Mouse (Mus musculus) retina, postnatal 7 days (tissue): Measurements from ENCODE around the gene Tdg.

ENCODE experiments used
- DNase-seq: peaks from one replicate; pipeline ENCODE4 v3.0.0-alpha.2; 2012; ENCODE audit warnings: low read depth, low spot score

Tdg gene

DNA sequence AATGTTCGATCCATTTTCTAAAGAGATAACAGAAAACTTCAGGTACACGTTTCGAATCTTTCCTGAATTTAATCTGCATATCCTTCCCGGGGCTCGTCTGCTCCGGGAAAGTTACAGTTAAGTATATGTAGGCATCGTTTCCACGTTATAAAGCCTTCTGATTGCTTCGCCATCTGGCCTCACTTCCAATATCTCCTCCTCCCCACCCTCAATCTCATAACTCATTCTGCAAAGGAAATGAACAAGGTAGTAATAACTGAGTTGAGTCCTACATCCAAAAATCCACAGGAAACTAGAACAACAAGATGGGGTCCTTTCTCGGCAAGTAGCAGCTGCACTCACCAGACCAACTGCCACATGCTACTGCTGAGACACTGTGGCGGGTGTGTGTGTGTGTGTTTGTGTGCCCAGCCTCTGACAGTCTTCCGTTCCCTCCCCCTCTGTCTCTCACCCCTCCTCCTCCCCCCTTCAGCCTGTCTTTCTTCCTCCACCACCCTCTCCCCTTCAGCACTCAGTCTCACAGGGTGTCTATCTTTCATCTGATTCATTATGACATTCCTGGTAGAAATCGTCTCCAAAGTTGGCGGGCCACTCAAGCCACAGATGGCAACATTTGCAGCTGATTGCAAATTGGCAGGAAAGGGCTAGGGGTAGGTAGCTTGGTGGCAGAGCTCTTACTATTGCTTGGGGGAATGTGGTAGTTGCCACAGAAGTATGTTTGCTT, 32.8 kb downstream of the Tdg start:
- no peak for DNase-seq

DNA sequence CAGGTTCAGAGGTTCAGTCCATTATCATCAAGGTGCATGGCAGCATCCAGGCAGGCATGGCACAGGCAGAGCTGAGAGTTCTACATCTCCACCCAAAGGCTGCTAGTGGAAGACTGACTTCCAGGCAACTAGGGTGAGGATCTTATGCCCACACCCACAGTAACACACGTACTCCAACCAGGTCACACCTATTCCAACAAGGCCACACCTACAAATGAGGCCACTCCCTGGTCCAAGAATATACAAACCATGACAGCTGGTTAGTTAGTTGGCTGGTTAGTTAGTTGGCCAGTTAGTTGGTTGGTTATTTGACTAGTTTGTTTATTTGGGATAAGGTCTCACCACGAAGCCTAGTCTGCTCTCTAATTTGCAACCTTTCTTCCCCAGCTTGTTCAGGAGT, 33.7 kb downstream of the Tdg start:
- DNase-seq = no peak

DNA sequence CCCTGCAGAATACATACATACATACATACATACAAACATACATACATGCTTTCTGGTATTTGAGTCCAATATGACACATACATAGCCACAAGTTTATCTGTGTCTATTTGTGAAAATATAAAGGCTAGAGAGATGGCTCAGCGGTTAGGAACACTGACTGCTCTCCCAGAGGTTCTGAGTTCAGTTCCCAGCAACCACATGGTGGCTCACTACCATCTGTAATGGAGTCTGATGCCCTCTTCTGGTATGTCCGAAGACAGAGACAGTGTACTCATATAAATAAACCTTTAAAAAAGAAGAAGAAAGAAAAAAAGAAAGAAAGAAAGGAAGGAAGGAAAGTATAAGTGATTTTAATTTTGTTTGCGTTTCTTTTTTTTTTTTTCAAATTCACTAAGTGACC, 36.3 kb downstream of the Tdg start:
- no peak for DNase-seq

DNA sequence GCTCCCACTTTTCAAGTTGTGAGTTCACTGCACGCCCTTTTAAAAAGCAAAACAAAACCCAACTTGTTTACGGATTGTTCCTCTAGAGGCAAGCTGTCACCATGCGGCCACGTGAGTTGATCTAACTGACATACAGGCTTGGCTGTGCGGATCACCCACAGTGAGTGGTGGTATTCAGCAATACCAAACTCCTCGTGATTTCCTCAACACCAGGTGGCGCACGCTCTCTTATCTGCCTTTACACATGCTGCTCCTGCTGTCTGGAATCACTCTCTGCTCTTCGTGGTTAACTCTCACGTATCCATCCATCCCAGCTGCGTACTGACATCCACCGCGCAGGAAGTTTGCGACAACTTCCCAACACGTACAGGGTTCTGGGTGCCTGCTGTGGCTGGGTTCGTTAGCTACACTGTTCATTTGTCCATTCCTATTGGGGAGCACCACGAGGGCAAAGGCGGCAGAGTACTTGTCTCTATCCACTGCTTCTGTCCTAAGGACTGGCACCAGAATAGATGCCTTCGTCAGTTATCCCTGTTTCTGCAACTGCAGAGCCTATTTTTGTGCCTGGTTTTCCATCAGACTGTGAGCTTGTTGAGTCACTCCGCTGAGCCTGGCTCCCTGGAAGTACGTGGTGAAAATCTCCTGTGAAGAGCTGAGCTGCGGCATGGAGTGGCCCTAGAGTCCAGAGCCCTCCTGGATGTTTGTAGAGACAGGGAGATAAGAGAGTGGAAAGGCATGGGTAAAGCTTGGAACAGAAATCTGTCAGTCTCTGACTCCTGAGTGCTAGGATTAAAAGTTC, 37.0 kb downstream of the Tdg start:
- DNase-seq = peak; percentile 68

DNA sequence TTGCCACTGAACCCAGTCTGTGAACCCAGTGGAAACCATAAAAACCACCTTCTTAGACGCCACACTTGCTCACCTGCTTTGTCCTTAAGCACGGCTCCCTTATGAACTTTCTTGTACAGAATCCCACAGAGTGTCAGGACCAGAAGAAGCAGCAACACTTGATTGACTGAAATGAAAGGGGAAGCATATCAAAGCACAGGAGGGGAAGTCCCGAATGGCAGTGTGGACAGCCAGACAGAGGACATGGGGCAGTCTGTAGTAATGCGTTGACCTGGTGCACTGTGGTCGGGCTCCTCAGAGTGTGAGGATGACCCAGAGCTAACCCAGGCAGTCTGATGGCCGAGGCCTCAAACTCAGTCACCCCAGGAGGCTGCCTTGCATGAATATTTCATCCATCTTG, 40.6 kb downstream of the Tdg start:
- DNase-seq = no peak

DNA sequence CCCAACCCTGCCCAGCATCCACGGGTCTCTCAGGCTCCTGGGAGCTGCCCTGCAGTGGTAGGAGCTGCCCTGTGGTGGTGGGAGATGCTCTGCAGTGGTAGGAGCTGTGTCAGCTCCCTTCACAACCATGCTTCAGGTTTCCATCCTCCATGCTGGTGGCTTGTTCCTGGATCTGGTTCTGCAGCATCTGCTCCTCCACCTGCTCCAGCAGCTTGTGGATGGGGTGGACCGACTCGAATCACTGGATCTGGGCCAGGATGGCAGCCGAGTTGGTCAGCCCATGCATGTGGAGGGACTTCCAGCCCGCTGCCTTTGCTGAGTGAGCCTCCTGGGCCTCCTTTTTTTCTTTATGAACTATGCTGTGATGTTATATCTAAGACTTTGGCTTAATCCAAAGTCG, 47.3 kb downstream of the Tdg start:
- DNase-seq = no peak

DNA sequence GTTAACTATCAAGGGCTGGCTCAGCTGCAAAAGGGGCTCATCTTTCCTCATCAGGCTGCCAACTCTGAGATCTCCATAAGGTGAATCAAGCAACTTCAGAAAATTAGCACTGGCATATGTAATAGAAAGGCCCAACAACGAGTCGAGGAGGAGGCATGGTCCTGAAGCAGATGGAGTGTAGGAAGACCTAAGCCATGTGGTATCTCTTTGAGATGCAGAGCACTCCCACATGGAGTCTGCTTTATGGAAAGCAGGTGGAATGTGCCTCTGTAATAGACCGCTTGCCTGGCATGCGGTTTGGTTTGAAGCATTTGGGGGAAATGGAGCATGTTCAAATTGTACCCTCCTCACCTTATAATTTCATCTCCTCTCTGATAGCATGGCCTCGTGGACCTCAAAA, 51.1 kb downstream of the Tdg start:
- no peak for DNase-seq

DNA sequence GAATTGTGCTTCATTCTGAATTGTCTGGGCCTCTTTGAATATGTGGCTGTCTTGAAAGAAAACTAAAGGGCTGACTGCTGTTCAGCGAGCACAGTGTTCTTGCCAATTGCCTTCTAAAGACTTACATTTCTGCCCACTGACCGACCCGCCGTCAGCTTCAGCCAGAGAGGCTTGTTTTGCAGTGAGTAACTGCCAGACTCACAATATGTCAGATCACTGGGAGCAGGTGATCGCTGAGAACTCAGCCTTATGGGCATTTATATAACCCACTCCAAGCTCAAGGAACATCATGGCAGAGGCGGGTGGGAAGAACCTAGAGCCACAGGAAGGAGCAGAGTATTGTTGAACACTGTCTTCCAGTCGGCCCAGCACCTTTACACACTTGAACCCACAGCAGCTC, 52.0 kb downstream of the Tdg start:
- DNase-seq = no peak

DNA sequence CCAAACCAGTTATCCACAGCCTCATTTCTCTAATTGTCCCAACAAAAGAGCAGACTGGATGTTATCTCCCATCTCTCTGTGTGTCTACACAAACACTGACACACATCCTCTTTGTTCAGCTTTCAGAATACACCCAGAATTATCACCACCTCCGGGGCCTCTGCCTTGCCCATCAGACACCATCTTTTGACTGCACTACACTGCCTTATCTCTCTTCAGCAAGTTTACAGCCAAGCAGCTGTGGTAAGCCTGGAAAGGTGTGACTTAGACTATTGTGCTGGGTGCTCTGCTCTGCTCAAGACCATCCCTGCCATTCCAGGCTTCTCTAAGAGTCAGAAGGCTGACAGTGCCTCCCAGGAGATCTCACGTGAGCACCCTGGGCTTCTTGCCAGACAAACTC, 55.8 kb downstream of the Tdg start:
- no peak for DNase-seq

DNA sequence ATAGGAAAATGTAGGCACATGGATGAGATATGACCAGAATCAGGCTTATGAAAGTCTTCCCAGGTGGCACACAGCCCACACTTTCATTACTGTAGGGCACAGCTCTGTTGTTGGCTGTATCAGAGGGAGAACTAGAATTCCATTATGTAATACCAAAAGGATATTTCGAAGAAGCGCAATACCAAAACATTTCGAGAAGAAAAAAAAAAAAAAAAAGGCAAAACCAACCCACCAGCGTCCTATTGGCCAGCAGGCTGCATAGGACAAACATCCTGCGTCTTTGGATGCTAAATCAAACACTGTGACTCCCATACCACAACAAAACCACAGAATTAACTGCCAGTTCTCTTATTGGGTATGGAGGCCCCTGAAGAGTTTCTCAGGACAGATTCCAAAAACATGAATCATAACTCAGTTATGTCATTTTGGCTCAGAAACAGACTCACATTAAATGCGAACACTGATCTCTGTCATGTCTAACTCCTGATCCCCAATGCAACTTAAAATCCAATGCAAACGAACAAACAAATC, 60.1 kb downstream of the Tdg start:
- DNase-seq = no peak

DNA sequence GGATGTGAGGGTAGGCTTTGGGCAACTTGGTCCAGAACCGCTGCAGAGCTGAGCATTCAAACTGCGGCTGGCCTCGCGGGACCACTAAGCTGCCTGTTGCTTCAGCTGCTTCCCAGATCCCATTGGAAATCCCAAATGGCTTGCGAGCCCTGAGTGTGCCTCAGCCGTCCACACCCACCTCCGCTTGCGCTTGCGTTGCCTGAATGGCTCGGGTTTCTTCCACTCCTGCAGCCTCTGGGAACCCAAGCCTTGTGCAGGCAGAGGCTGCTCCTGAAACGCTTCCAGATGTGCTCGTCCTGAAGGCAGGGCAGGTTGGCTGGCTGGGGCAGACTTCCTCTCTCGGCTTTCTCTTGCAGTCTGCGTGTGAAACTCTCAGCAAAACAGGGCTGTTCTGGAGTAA, 60.9 kb downstream of the Tdg start, which contains the start of gene Glt8d2:
TSS of gene Glt8d2 (minus strand) at position 157 of the 400 bp plus-strand sequence.
- DNase-seq = no peak

DNA sequence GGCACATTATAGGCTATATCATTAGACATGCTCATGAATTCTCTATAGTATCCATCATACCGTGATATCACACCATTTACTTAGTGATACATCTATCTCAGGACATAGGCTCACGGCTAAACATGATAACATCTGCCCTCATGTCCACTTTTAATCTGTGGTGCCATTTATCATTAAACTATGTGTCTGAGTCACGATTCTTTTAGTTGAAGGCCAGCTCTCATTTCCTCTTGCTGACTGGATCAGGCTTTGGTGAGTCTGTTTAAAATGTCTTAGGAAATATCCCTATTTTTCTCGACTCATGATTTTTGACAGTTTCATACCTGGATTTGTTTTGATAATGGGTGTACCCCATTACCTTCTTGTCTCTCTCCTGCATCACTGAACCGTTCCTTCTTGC, 66.3 kb downstream of the Tdg start, which contains the start of gene Hcfc2:
TSS of gene Hcfc2 (plus strand) at position 205 of the 400 bp plus-strand sequence.
- DNase-seq = no peak

DNA sequence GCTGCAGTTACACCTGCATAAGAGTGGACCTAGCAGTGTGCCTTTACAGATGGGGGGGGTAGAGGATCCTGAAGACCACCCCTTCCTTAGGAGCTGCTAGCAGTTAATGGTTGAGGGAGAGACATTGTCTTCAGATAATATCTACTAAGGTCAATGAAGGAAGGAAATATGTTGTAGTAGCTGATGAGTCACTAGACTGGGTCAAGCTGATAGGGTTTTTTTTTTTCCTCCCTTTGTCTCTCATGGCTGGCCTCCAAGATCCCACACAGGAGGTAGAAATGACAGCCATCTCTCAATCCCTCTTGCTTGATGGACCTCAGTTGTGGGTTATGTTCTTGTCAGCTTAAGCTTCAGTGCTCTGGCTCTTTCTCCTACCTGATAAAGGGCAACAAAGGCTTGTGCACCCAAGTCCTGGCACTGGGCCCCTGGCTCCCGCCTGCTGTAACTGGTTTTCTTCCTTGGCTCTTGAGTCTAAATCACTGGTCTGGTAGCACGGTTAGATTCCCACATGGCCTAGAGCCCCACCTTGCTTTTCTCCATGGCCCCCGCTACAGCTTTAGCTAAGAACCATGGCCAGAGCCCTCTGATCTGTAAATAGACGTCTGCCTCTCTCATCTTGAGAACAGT, 66.9 kb downstream of the Tdg start:
- DNase-seq = no peak

DNA sequence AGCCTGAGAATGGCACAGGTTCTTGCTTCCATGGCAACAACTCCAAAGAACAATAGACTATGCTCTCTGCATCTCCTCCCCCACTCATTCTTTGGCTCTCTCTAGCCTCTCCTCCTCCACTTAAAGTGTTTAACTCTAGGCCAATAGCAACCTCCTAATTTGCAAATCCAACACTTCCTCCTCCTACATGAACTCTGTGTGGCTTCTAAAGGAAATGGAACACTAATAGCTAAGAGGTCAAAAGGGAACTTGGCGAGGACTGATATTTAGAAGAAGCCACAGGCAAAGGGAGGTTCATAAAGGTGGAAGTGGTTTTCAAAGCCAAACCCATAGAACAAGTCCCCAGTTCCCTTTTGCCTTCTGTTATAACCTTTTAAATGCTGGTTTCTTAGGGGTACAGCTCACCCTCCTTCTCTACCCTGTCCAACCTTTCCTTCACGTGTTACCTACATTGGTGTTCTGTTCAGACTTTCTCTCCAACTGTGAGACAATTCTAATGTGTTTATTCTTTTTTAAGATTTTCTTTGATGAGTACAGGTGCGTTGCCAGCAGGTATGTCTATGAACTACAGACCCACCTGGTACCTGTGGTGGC, 67.8 kb downstream of the Tdg start:
- no peak for DNase-seq

DNA sequence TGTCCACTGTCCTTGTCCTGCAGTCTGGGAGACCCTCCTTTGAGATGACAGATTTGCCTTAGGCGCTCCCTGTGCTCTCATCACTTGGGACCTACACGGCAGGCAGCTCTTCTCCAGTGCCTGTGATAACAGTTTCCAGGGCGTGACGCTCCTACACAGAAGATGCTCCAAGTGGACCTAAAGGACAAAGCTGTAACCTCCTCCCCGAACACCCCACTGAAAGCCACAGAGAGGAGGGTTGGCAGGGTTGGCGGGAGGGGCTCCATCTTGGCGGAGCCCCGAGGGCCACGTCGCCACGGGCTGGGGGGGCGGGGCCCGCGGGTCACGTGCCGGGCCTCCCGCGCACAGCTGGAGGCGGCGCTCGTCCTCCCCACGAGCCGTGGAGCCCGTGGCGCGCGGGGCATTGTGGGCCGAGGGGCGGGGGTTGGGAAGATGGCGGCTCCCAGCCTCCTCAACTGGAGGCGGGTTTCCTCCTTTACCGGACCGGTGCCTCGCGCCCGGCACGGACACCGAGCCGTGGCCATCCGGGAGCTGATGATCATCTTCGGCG, 69.2 kb downstream of the Tdg start:
- peak; percentile 79 for DNase-seq

DNA sequence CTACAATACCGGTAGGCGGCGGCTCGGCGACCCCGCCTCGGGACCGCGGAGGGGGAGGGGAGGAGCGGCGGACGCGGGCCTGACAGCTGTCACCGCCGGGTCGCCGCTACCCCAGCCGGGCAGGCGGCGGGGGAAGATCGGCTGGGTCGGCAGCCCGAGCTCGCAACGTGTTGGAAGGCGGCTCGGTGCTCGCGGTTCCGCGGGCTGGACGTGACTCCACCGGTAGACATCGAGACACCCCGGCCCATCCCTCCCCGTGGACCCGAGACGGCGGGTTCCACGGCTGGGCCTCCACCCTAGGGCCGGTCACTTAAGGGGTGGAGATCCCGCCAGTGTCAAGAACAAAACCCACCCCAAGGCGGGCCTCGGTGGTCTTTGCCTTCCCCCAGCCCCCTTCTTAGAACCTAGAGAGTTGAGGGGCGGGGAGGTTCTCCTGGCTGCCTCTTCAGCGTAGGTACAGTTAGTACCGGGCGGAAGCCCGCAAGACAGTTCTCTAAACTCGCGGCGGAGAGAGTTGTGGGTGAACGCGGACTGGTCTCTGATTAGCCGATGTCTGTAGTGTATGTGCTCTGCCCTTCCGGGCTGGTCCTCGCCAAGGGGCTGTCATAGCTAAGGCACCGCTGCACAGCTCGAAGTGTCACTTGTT, 69.8 kb downstream of the Tdg start:
- no peak for DNase-seq
